Mouse (Mus musculus): ENCODE results near the gene Gm20843.
"Not testable (repeated sequence)": the region's sequence is repeated elsewhere in the genome, so short reads cannot be mapped to it uniquely, and the experiment has no call there.

Gene Gm20843

DNA sequence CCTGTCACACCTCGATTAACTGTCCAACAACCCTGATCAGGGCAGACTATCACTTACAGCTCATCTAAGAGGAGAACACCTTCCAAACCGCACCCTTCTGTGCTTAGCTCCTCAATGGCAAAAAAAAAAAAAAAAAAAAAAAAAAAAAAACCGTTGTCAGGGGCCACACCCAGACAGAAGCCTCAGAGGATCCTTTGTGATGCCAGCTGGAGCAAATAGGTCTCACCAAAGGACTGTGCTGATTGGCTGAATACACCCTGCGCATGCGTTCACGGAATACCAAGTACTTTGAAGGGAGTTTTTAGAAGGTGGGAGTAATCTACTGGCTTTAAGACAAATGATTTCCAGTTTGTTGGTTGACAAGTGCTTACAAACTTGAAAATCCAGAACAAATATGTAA is at the start of gene Gm20843:
TSS of gene Gm20843 (minus strand) at position 101 of the 400 bp plus-strand sequence.
- DNase-seq (ENCODE audit: low spot score): not testable (repeated sequence)

Data from MN1 (cell line).